Mouse (Mus musculus) right cerebral cortex, adult 18-20 months (tissue): ENCODE measurements around the gene Gpc5.

Source experiments
- DNase-seq: peaks from one replicate; pipeline ENCODE4 v3.0.0; 2022; ENCODE audit warnings: mixed read lengths

The Gpc5 gene

GRCm38 (mm10) chr14:115979233-115979632, 887.2 kb downstream of the Gpc5 start:
- no peak for DNase-seq

- DNase-seq, result no peak
These were observed 898.7 kb downstream of the Gpc5 start for GRCm38 (mm10) chr14:115990764-115991163.

- DNase-seq, result no peak
These were observed 901.6 kb downstream of the Gpc5 start for GRCm38 (mm10) chr14:115993520-115994106.

- no peak for DNase-seq
These were observed 906.9 kb downstream of the Gpc5 start for GRCm38 (mm10) chr14:115998931-115999330.

GRCm38 (mm10) chr14:116087010-116087409, 995.0 kb downstream of the Gpc5 start:
- no peak for DNase-seq

- DNase-seq, result no peak
These were observed 1035.9 kb downstream of the Gpc5 start for GRCm38 (mm10) chr14:116127943-116128342.

GRCm38 (mm10) chr14:116137330-116137729, 1045.3 kb downstream of the Gpc5 start:
- no peak for DNase-seq

GRCm38 (mm10) chr14:116137772-116138171, 1045.8 kb downstream of the Gpc5 start:
- no peak for DNase-seq

GRCm38 (mm10) chr14:116162586-116162985, 1070.6 kb downstream of the Gpc5 start:
- no peak for DNase-seq

GRCm38 (mm10) chr14:116167401-116167800, 1075.4 kb downstream of the Gpc5 start:
- no peak for DNase-seq

- no peak for DNase-seq
These were observed 1077.1 kb downstream of the Gpc5 start for GRCm38 (mm10) chr14:116169129-116169528.

GRCm38 (mm10) chr14:116186981-116187380, 1095.0 kb downstream of the Gpc5 start:
- no peak for DNase-seq

GRCm38 (mm10) chr14:116206977-116207376, 1115.0 kb downstream of the Gpc5 start:
- peak; percentile 7 for DNase-seq

GRCm38 (mm10) chr14:116208581-116208980, 1116.6 kb downstream of the Gpc5 start:
- no peak for DNase-seq

- DNase-seq, result peak; percentile 24
These were observed 1117.0 kb downstream of the Gpc5 start for GRCm38 (mm10) chr14:116209045-116209444.

GRCm38 (mm10) chr14:116210304-116210703, 1118.3 kb downstream of the Gpc5 start:
- DNase-seq, result no peak

GRCm38 (mm10) chr14:116212029-116212428, 1120.0 kb downstream of the Gpc5 start:
- DNase-seq, result no peak

GRCm38 (mm10) chr14:116258126-116258525, 1166.1 kb downstream of the Gpc5 start:
- DNase-seq, result no peak

- no peak for DNase-seq
These were observed 1216.5 kb downstream of the Gpc5 start for GRCm38 (mm10) chr14:116308541-116308940.

GRCm38 (mm10) chr14:116317491-116317890, 1225.5 kb downstream of the Gpc5 start:
- DNase-seq, result no peak

- no peak for DNase-seq
These were observed 1244.2 kb downstream of the Gpc5 start for GRCm38 (mm10) chr14:116336182-116336581.

- no peak for DNase-seq
These were observed 1246.4 kb downstream of the Gpc5 start for GRCm38 (mm10) chr14:116338395-116338794.

GRCm38 (mm10) chr14:116348560-116348959, 1256.5 kb downstream of the Gpc5 start:
- DNase-seq, result no peak

- DNase-seq, result no peak
These were observed 1292.6 kb downstream of the Gpc5 start for GRCm38 (mm10) chr14:116384602-116385001.

- DNase-seq, result peak; percentile 1
These were observed 1323.5 kb downstream of the Gpc5 start for GRCm38 (mm10) chr14:116415511-116415910.
